8 mouse cellular contexts compared by ENCODE assay signal in the genomic region with DNA sequence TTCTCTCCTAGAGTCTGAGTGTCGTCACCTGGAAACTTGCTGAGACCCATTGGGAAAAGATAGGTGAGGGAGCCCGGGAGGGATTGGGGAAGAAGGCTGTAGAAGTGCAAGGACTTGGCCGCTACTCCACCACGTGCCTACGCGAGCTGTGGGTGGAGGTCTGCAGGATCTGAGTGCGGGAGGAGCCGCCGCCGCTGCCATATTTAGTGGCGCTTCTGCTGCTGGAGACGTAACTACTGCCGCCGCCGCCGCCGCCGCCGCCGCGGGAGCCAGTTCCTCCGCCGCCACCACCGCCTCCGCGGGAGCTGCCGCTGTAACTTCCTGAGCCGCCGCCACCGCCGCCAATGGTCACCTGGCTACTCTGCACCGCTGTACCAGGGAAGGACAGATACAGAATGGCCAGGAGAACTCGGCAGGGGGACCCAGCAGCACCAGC. TPM values are rescaled to one million over a fixed set of nuclear protein-coding genes. Genes with fewer than 3 reads are reported as not detected.
DNase-seq lines count a peak whose midpoint lies in the region; ATAC-seq and TF ChIP-seq lines count a peak whose summit lies in the region.

No protein-coding gene starts in this region.

- intact Hi-C loops in heart, postnatal 36 days (cut with DNase I): no loop called here

- peak overlapping the region; percentile 79 for H3K4me2 ChIP-seq in embryonic facial prominence, embryonic 11.5 days (ENCODE audit: low read depth, low read length)
- H3K4me2 ChIP-seq in lung, embryonic 15.5 days: peak overlapping the region; percentile 72

- H3K27me3 ChIP-seq in embryonic facial prominence, embryonic 11.5 days (ENCODE audit: control insufficient read depth, insufficient read depth, low read length): peaks cover 15% of the 10 kb centered on the region
- H3K27me3 ChIP-seq in lung, embryonic 15.5 days: peaks cover 57% of the 10 kb centered on the region

- H3K9me3 ChIP-seq in embryonic facial prominence, embryonic 11.5 days (replicated peaks; ENCODE audit: control insufficient read depth, low read length): no peaks in the 10 kb centered on the region
- no peaks in the 10 kb centered on the region for H3K9me3 ChIP-seq in lung, embryonic 15.5 days

- no peak overlapping the region for H3K27ac ChIP-seq in embryonic facial prominence, embryonic 11.5 days (replicated peaks; ENCODE audit: low read depth, low read length)
- H3K27ac ChIP-seq in lung, embryonic 15.5 days: no peak overlapping the region
- H3K27ac ChIP-seq in olfactory bulb, adult 2 months (ENCODE audit: insufficient read depth, low read depth, low read length): no peak overlapping the region

- H3K4me1 ChIP-seq in embryonic facial prominence, embryonic 11.5 days (ENCODE audit: control insufficient read depth, insufficient read depth, low read length): no peaks in the 10 kb centered on the region
- no peaks in the 10 kb centered on the region for H3K4me1 ChIP-seq in lung, embryonic 15.5 days
- H3K4me1 ChIP-seq in olfactory bulb, adult 2 months (ENCODE audit: control insufficient read depth, insufficient read depth, low read length): peaks cover 11% of the 10 kb centered on the region

- no peak for TF ChIP-seq CTCF in olfactory bulb, adult 2 months (IDR thresholded peaks at IDR 0.05; ENCODE audit: insufficient read depth, low read depth, low read length)

- peak overlapping the region; percentile 54 for H3K9ac ChIP-seq in embryonic facial prominence, embryonic 11.5 days (replicated peaks; ENCODE audit: low read length)
- H3K9ac ChIP-seq in lung, embryonic 15.5 days: peak overlapping the region; percentile 28; the same call in 1 of the 2 replicates

- WGBS in embryonic facial prominence, embryonic 11.5 days: under 1% methylated on average over 33 of the region's 33 CpGs
- WGBS in lung, embryonic 15.5 days: under 1% methylated on average over 33 of the region's 33 CpGs
- WGBS in olfactory bulb, adult 2 months: 1% methylated on average over 33 of the region's 33 CpGs

- H3K36me3 ChIP-seq in embryonic facial prominence, embryonic 11.5 days (replicated peaks; ENCODE audit: control insufficient read depth, insufficient read depth, low read depth, low read length): no peaks in the 10 kb centered on the region
- no peaks in the 10 kb centered on the region for H3K36me3 ChIP-seq in lung, embryonic 15.5 days

- H3K4me3 ChIP-seq in embryonic facial prominence, embryonic 11.5 days (ENCODE audit: low read depth, low read length): peak overlapping the region; percentile 36
- H3K4me3 ChIP-seq in lung, embryonic 15.5 days: peak overlapping the region; percentile 36
- peak overlapping the region; percentile 52 for H3K4me3 ChIP-seq in olfactory bulb, adult 2 months (ENCODE audit: insufficient read depth, low read depth, low read length)

- no peak for ATAC-seq in embryonic facial prominence, embryonic 11.5 days (replicated peaks; ENCODE audit: insufficient number of reproducible peaks, low FRiP score, low TSS enrichment, low read depth)
- no peak for ATAC-seq in lung, embryonic 15.5 days (ENCODE audit: borderline replicate concordance, extremely low read depth, low FRiP score, low TSS enrichment)
- ATAC-seq in erythroblast, adult 5-6 weeks (replicated peaks; ENCODE audit: low FRiP score, poor library complexity, severe bottlenecking): no peak

- peak; percentile 40 for DNase-seq in layer of hippocampus, adult 9-11 months
- no peak for DNase-seq in layer of hippocampus, adult 11-12 months (ENCODE audit: low spot score)
- peak; percentile 55 for DNase-seq in embryonic facial prominence, embryonic 11.5 days (ENCODE audit: low spot score)
- peak; percentile 18 to 41 for DNase-seq in heart, postnatal 36 days
- peak; percentile 38 to 77 for DNase-seq in kidney, postnatal 36 days

- no peak for TF ChIP-seq POLR2A in olfactory bulb, adult 2 months (IDR thresholded peaks at IDR 0.05; ENCODE audit: insufficient read depth, low read depth, low read length)

RNA-seq across cellular contexts. Expression of gene Krt1, which starts 9.2 kb away (rescaled TPM):
- 1.3 and 1.7 TPM in 2 replicates for polyA plus RNA-seq in embryonic facial prominence, embryonic 11.5 days (2014; fragmentation: Nextera tagmentation; extraction: Ambion mirVana)
- total RNA-seq in heart, postnatal 36 days (2021): not detected
- 0.54 and 0.55 TPM in 2 replicates for polyA plus RNA-seq in lung, embryonic 15.5 days (2015; fragmentation: Nextera tagmentation; extraction: Ambion mirVana)
- not detected in 2 replicates for polyA plus RNA-seq in olfactory bulb, adult 2 months (2012; ENCODE audit: insufficient read depth, insufficient read length, low replicate concordance, missing spikeins)
- total RNA-seq in erythroblast, adult 5-6 weeks (2015; ENCODE audit: low replicate concordance): not detected in 2 replicates
- total RNA-seq in erythroblast, adult 5-6 weeks (2017; ENCODE audit: low replicate concordance): not detected in 2 replicates

RNA-seq across cellular contexts. Expression of gene Krt77, which starts 9.8 kb away (rescaled TPM):
- not detected in 2 replicates for polyA plus RNA-seq in embryonic facial prominence, embryonic 11.5 days (2014; fragmentation: Nextera tagmentation; extraction: Ambion mirVana)
- not detected for total RNA-seq in heart, postnatal 36 days (2021)
- polyA plus RNA-seq in lung, embryonic 15.5 days (2015; fragmentation: Nextera tagmentation; extraction: Ambion mirVana): not detected in 2 replicates
- not detected in 2 replicates for polyA plus RNA-seq in olfactory bulb, adult 2 months (2012; ENCODE audit: insufficient read depth, insufficient read length, low replicate concordance, missing spikeins)
- total RNA-seq in erythroblast, adult 5-6 weeks (2015; ENCODE audit: low replicate concordance): not detected in 2 replicates
- total RNA-seq in erythroblast, adult 5-6 weeks (2017; ENCODE audit: low replicate concordance): not detected in 2 replicates

RNA-seq across cellular contexts. Expression of gene Krt76, which starts 33.0 kb away (rescaled TPM):
- polyA plus RNA-seq in embryonic facial prominence, embryonic 11.5 days (2014; fragmentation: Nextera tagmentation; extraction: Ambion mirVana): not detected in 2 replicates
- not detected for total RNA-seq in heart, postnatal 36 days (2021)
- not detected in 2 replicates for polyA plus RNA-seq in lung, embryonic 15.5 days (2015; fragmentation: Nextera tagmentation; extraction: Ambion mirVana)
- not detected in 2 replicates for polyA plus RNA-seq in olfactory bulb, adult 2 months (2012; ENCODE audit: insufficient read depth, insufficient read length, low replicate concordance, missing spikeins)
- total RNA-seq in erythroblast, adult 5-6 weeks (2015; ENCODE audit: low replicate concordance): not detected in 2 replicates
- total RNA-seq in erythroblast, adult 5-6 weeks (2017; ENCODE audit: low replicate concordance): not detected in 2 replicates

RNA-seq across cellular contexts. Expression of gene Krt2, which starts 41.8 kb away (rescaled TPM):
- not detected in 2 replicates for polyA plus RNA-seq in embryonic facial prominence, embryonic 11.5 days (2014; fragmentation: Nextera tagmentation; extraction: Ambion mirVana)
- total RNA-seq in heart, postnatal 36 days (2021): not detected
- not detected in 2 replicates for polyA plus RNA-seq in lung, embryonic 15.5 days (2015; fragmentation: Nextera tagmentation; extraction: Ambion mirVana)
- polyA plus RNA-seq in olfactory bulb, adult 2 months (2012; ENCODE audit: insufficient read depth, insufficient read length, low replicate concordance, missing spikeins): not detected in 2 replicates
- total RNA-seq in erythroblast, adult 5-6 weeks (2015; ENCODE audit: low replicate concordance): not detected in 2 replicates
- total RNA-seq in erythroblast, adult 5-6 weeks (2017; ENCODE audit: low replicate concordance): not detected in 2 replicates

RNA-seq across cellular contexts. Expression of gene Krt73, which starts 57.6 kb away (rescaled TPM):
- not detected in 2 replicates for polyA plus RNA-seq in embryonic facial prominence, embryonic 11.5 days (2014; fragmentation: Nextera tagmentation; extraction: Ambion mirVana)
- not detected for total RNA-seq in heart, postnatal 36 days (2021)
- polyA plus RNA-seq in lung, embryonic 15.5 days (2015; fragmentation: Nextera tagmentation; extraction: Ambion mirVana): not detected in 2 replicates
- not detected in 2 replicates for polyA plus RNA-seq in olfactory bulb, adult 2 months (2012; ENCODE audit: insufficient read depth, insufficient read length, low replicate concordance, missing spikeins)
- not detected in 2 replicates for total RNA-seq in erythroblast, adult 5-6 weeks (2015; ENCODE audit: low replicate concordance)
- not detected in 2 replicates for total RNA-seq in erythroblast, adult 5-6 weeks (2017; ENCODE audit: low replicate concordance)
